Mouse (Mus musculus): ENCODE results near the gene Ldhb. TPM values are rescaled to one million over a fixed set of nuclear protein-coding genes. Genes with fewer than 3 reads are reported as not detected.
"Not testable (repeated sequence)": the region's sequence is repeated elsewhere in the genome, so short reads cannot be mapped to it uniquely, and the experiment has no call there.

The Ldhb gene
- total RNA-seq, 2 experiments from 2014 or later, result 540 to 581 TPM

- no peak for TF ChIP-seq CTCF (conservative IDR thresholded peaks at IDR 0.05)
- no peak overlapping the region for H3K4me3 ChIP-seq
- no peak overlapping the region for H3K27ac ChIP-seq
- no peak for DNase-seq (ENCODE audit: low spot score in 2 of 2)
These were observed 24.4 kb upstream of the Ldhb start for GRCm38 (mm10) chr6:142532141-142532540.

DNA sequence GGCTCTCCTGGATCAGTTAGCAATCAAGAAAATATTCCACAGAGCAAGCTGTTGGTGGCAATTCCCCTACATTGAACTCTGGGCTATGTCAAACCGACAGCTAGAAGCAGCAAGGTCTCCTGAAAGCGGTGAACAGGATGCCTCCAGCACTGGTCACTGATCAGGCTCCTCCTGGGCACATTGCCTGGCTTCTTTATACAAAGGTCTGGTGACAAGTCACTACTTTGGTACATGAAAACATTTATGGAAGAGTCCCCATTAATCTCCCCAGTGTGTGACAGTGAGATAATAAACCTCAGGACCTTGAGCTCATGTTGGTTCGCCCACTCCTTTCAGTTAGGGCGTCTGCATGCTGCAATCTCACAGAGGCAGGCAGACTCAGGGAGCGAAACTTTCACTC lies 22.6 kb upstream of the Ldhb start:
- no peak overlapping the region for H3K4me3 ChIP-seq
- DNase-seq (ENCODE audit: low spot score in 2 of 2), result no peak
- no peak overlapping the region for H3K27ac ChIP-seq
- no peak for TF ChIP-seq CTCF (conservative IDR thresholded peaks at IDR 0.05)

- Histone ChIP-seq H3K27ac (no peak overlapping the region), H3K4me3 (no peak overlapping the region)
- no peak for DNase-seq (ENCODE audit: low spot score in 2 of 2)
- no peak for TF ChIP-seq CTCF (conservative IDR thresholded peaks at IDR 0.05)
These were observed 21.9 kb upstream of the Ldhb start for GRCm38 (mm10) chr6:142529680-142530079.

DNA sequence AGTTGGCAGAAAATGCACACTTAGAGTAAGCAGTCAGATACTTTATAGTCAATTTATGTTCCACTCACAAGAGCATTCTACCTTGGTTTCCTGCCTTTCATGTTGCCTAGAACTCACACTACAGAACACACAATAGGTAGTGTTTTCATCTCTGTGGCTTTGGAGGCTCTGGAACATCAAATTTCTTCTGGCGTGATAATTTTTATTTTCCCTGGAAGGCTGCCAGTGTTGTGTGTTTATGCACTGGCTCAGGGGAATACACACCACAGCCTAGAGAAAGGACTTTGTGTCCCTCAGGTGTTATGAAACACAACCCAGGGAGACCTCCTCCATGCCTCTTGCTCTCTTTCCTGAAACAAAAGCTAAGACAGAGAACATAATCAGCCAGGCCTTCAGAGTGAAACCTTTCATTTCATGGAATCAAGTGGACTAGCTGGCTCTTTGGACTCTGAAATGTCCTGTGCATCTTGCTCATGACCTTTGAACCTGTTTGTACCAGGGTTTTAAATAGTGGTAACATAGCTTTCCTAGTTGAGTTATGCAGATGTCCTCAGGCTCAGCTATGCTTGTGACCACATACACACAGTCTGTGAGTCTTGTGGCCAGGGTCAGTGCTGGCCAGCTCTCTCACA lies 20.3 kb upstream of the Ldhb start:
- Histone ChIP-seq H3K4me3 (no peak overlapping the region), H3K27ac (no peak overlapping the region)
- no peak for DNase-seq (ENCODE audit: low spot score in 2 of 2)
- no peak for TF ChIP-seq CTCF (conservative IDR thresholded peaks at IDR 0.05)

DNA sequence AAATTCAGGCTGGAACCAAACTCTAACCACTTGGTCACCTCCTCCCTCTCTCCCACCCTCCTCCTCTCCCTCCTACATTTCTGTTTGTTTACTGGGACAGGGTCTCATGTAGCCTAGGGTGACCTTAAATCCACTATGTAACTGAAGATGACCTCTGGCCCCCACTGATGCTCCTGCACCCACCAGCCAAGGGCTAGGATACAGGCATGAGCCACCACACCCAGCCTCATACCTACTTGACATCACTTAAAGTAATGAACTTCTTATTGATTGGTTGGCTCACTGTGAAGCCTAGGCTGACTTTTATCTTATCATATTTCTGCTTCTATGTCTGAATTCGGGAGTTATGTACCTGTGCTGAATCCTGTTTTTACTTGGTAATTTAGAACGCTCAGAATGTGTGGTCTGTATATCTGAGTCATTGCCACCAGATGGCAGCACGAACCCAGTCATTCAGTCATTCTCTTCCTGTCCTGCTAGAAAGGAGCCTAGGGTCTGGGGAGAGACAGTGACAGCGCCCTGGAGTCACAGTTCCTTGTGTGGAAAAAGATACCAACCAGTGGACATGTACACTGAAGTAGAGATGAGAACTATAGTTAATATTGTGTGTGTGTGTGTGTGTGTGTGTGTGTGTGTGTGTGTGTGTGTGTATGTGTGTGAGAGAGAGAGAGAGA lies 17.0 kb upstream of the Ldhb start:
- Histone ChIP-seq H3K27ac (no peak overlapping the region), H3K4me3 (no peak overlapping the region)
- peak; percentile 88 for TF ChIP-seq CTCF (conservative IDR thresholded peaks at IDR 0.05)
- DNase-seq (ENCODE audit: low spot score in 2 of 2), result peak; percentile 37 to 74

GRCm38 (mm10) chr6:142521591-142522110 lies 13.9 kb upstream of the Ldhb start:
- no peak overlapping the region for H3K27ac ChIP-seq
- TF ChIP-seq CTCF (conservative IDR thresholded peaks at IDR 0.05), result no peak
- no peak for DNase-seq (ENCODE audit: low spot score in 2 of 2)
- H3K4me3 ChIP-seq, result no peak overlapping the region

GRCm38 (mm10) chr6:142519110-142519509 lies 11.4 kb upstream of the Ldhb start:
- Histone ChIP-seq H3K27ac (no peak overlapping the region), H3K4me3 (no peak overlapping the region)
- peak; percentile 90 for TF ChIP-seq CTCF (conservative IDR thresholded peaks at IDR 0.05)
- peak in 1 of 2 experiments; percentile 46 for DNase-seq (ENCODE audit: low spot score in 2 of 2)

GRCm38 (mm10) chr6:142515379-142515778 lies 7.6 kb upstream of the Ldhb start:
- H3K4me3 ChIP-seq; DNase-seq (ENCODE audit: low spot score in 2 of 2); H3K27ac ChIP-seq: not testable (repeated sequence)

DNA sequence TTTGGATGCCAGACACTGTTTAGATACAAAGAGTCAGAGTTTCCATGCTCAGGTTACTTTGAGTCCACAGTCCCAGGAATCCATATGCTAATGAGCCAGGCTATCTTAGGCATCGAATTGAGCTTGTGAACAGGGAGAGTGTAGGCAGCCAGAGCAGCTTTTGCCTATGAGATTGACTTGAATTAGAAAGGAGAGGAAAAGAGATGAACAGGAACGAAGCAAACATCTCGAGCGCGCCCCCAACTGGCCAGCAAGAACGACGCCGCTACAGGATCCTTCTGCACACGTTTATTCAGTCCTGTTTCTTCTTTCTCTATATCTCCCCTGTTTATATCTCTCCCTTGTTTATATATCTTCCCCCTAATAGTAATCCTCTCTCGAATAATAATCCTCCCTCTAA lies 7.2 kb upstream of the Ldhb start:
- TF ChIP-seq CTCF (conservative IDR thresholded peaks at IDR 0.05), result peak; percentile 80

GRCm38 (mm10) chr6:142512902-142513301 lies 5.1 kb upstream of the Ldhb start:
- no peak for DNase-seq (ENCODE audit: low spot score in 2 of 2)
- no peak overlapping the region for H3K27ac ChIP-seq
- H3K4me3 ChIP-seq, result no peak overlapping the region
- no peak for TF ChIP-seq CTCF (conservative IDR thresholded peaks at IDR 0.05)

More for the DNA sequence above, 7.2 kb upstream of the Ldhb start:
- peak; percentile 58 to 73 for DNase-seq (ENCODE audit: low spot score in 2 of 2)
- Histone ChIP-seq H3K4me3 (no peak overlapping the region), H3K27ac (no peak overlapping the region)

DNA sequence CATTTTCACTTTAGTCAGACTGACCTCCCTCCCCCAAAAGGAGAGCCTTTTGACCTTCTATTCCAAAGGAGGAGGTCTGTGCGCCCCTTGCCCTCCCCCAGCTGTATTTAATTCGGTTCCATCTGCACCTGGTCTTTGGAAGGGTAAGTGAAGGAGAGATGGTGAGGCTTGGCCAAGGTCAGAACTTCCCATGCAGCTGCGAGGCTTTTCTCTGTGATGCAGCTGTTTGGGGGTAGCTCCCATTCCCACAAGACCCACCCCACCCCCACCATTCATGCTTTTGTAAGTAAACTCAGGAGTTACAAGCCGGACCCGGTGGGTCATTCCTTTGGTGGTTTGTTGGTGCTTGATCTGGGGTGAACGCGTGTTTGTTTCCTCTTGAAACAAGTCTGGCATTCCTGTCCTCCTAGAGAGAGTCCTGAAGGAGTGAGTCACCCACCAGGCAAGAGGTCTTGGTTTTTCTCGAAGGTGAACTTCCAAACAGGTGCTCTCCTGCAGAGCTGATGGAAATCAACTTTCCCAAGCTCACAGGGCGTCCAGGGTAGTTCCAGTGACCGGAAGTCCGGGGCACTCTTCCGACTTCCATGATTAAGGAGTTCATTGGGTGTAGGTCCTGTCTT lies 3.9 kb upstream of the Ldhb start:
- Histone ChIP-seq H3K27ac (no peak overlapping the region), H3K4me3 (no peak overlapping the region)
- no peak for DNase-seq (ENCODE audit: low spot score in 2 of 2)
- TF ChIP-seq CTCF (conservative IDR thresholded peaks at IDR 0.05), result no peak

GRCm38 (mm10) chr6:142508663-142509062 lies 906 bp upstream of the Ldhb start:
- TF ChIP-seq CTCF (conservative IDR thresholded peaks at IDR 0.05), result no peak
- Histone ChIP-seq H3K27ac (peak overlapping the region; percentile 93), H3K4me3 (no peak overlapping the region)
- DNase-seq (ENCODE audit: low spot score in 2 of 2), result no peak

DNA sequence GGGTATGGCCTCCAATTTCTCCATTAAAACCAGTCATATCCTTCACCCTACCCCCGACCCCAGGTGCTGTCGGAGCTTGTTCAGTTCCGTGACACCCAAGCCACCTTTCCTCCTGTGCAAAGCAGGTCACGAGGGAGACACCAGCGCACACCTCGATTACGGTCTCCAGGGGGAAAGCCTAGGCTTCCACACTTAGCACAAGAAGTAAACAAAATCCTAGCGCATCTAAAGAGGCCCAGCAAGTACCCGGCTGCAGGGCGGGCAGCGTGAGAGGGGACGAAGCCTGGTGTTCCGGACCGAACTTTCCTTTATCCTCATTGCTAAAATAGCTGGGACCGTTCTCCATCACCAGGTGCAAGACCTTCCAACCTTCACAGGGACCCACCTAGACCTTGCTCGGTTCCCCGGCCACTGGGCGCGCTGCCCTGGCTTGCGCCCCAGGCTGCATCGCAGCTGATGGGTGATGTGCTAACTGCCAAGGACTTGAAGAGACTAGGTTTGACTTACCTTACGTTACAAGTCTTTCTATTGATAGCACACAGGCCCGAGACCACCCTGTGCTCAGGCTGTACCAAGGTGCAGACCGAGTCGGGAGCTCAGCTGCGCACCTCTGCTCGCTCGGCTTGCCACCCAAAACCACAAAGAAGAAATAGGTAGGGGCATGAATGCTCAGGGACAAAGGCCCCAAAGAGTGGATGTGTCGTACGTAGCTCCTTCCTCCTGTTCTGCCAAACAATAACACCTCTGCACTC lies 548 bp downstream of the Ldhb start:
- peak overlapping the region; percentile 72 for H3K4me3 ChIP-seq
- peak in 1 of 2 experiments; percentile 25 for DNase-seq (ENCODE audit: low spot score in 2 of 2)
- TF ChIP-seq CTCF (conservative IDR thresholded peaks at IDR 0.05), result no peak
- H3K27ac ChIP-seq, result peak overlapping the region; percentile 93

All from layer of hippocampus, adult 2 months (tissue).